Comparison of ENCODE assay signal across 17 mouse cellular contexts in genomic region chr17:29724610-29725009, GRCm38 (mm10). TPM values are rescaled to one million over a fixed set of nuclear protein-coding genes. Genes with fewer than 3 reads are reported as not detected.
A peak's percentile ranks its signal among the peaks of the same experiment; 100 is the strongest.
DNase-seq lines count a peak whose midpoint lies in the region; ATAC-seq and TF ChIP-seq lines count a peak whose summit lies in the region.
"Had no signal": no experiment of that assay in that cellular context is flagged by ENCODE, and none has a peak within 500 bp of the region (broad histone marks: within the 10 kb centered on the region; RNA-seq: fewer than 3 reads in every experiment).

No protein-coding gene starts in this region.

- H3K36me3 ChIP-seq in hindbrain, embryonic 14.5 days (replicated peaks; ENCODE audit: control insufficient read depth, insufficient read depth): no peaks in the 10 kb centered on the region
- no peaks in the 10 kb centered on the region for H3K36me3 ChIP-seq in hindbrain, embryonic 12.5 days
- no peaks in the 10 kb centered on the region for H3K36me3 ChIP-seq in forebrain, postnatal 0 days (ENCODE audit: insufficient read depth)
- H3K36me3 ChIP-seq: limb, embryonic 12.5 days had no signal

- peak; percentile 36 for DNase-seq in adrenal gland, postnatal 14 days
- no peak for DNase-seq in adrenal gland, postnatal 36 days
- DNase-seq in hindbrain, embryonic 14.5 days (ENCODE audit: low spot score): peak; percentile 46
- peak; percentile 82 for DNase-seq in MN1 (ENCODE audit: low spot score)
- no peak for DNase-seq in forebrain, postnatal 0 days
- no peak for DNase-seq in lung, postnatal 4 days
- no peak for DNase-seq in thymus, postnatal 0 days (ENCODE audit: low spot score)
- DNase-seq: cerebellum, adult 9-11 months; heart, adult 2 months; lung, postnatal 14 days; spleen, adult 18-20 months; thymus, postnatal 4 days had no signal

- TF ChIP-seq CTCF in forebrain, postnatal 0 days (IDR thresholded peaks at IDR 0.05; ENCODE audit: low read depth): no peak

- no peaks in the 10 kb centered on the region for H3K4me1 ChIP-seq in hindbrain, embryonic 14.5 days (replicated peaks; ENCODE audit: control insufficient read depth, insufficient read depth, low read length)
- H3K4me1 ChIP-seq in hindbrain, embryonic 12.5 days: no peaks in the 10 kb centered on the region
- H3K4me1 ChIP-seq in forebrain, postnatal 0 days (ENCODE audit: insufficient read depth): 0 out of 2 replicates have a peak, but pooled peaks cover 6% of the 10 kb centered on the region
- H3K4me1 ChIP-seq: limb, embryonic 12.5 days had no signal

- 58% methylated on average over 6 of the region's 6 CpGs for WGBS in hindbrain, embryonic 14.5 days
- 67% methylated on average over 6 of the region's 6 CpGs for WGBS in hindbrain, embryonic 12.5 days
- 49% methylated on average over 6 of the region's 6 CpGs for WGBS in forebrain, postnatal 0 days

- H3K27ac ChIP-seq in hindbrain, embryonic 14.5 days: no peak overlapping the region
- H3K27ac ChIP-seq in hindbrain, embryonic 12.5 days: no peak overlapping the region
- no peak overlapping the region for H3K27ac ChIP-seq in forebrain, postnatal 0 days (ENCODE audit: low read depth, low read length)
- H3K27ac ChIP-seq: heart, adult 2 months; limb, embryonic 12.5 days; liver, embryonic 14.5 days had no signal

- H3K4me3 ChIP-seq in hindbrain, embryonic 14.5 days (replicated peaks; ENCODE audit: low read length): no peak overlapping the region
- no peak overlapping the region for H3K4me3 ChIP-seq in hindbrain, embryonic 12.5 days
- no peak overlapping the region for H3K4me3 ChIP-seq in forebrain, postnatal 0 days (ENCODE audit: low read depth, low read length)
- H3K4me3 ChIP-seq: heart, adult 2 months; limb, embryonic 12.5 days had no signal

- no peak overlapping the region for H3K9ac ChIP-seq in hindbrain, embryonic 14.5 days
- H3K9ac ChIP-seq in hindbrain, embryonic 12.5 days: no peak overlapping the region
- H3K9ac ChIP-seq in forebrain, postnatal 0 days: no peak overlapping the region
- H3K9ac ChIP-seq: limb, embryonic 12.5 days; liver, embryonic 14.5 days had no signal

- no peak; the same call in 1 of the 2 replicates for ATAC-seq in hindbrain, embryonic 14.5 days (ENCODE audit: low FRiP score)
- no peak for ATAC-seq in hindbrain, embryonic 12.5 days (ENCODE audit: low FRiP score)
- peak; percentile 48; the same call in 1 of the 2 replicates for ATAC-seq in forebrain, postnatal 0 days
- ATAC-seq: inflammation-experienced regulatory T-cells, adult 6 months had no signal

- no peaks in the 10 kb centered on the region for H3K27me3 ChIP-seq in hindbrain, embryonic 14.5 days (ENCODE audit: control insufficient read depth, insufficient read depth, low read length)
- H3K27me3 ChIP-seq in hindbrain, embryonic 12.5 days: no peaks in the 10 kb centered on the region
- H3K27me3 ChIP-seq in forebrain, postnatal 0 days (ENCODE audit: insufficient read depth, low read length): no peaks in the 10 kb centered on the region
- H3K27me3 ChIP-seq: CH12.LX; limb, embryonic 12.5 days had no signal

- no peak overlapping the region for H3K4me2 ChIP-seq in hindbrain, embryonic 14.5 days (replicated peaks)
- H3K4me2 ChIP-seq in hindbrain, embryonic 12.5 days (replicated peaks): no peak overlapping the region
- H3K4me2 ChIP-seq in forebrain, postnatal 0 days (ENCODE audit: low read depth): no peak overlapping the region
- H3K4me2 ChIP-seq: limb, embryonic 12.5 days had no signal

- no peaks in the 10 kb centered on the region for H3K9me3 ChIP-seq in hindbrain, embryonic 14.5 days (ENCODE audit: control insufficient read depth, low read length)
- no peaks in the 10 kb centered on the region for H3K9me3 ChIP-seq in hindbrain, embryonic 12.5 days (replicated peaks)
- H3K9me3 ChIP-seq in forebrain, postnatal 0 days (ENCODE audit: low read length): no peaks in the 10 kb centered on the region
- H3K9me3 ChIP-seq: limb, embryonic 12.5 days had no signal

RNA-seq across cellular contexts. Expression of gene Ccdc167, which starts 7.8 kb away (rescaled TPM):
- total RNA-seq in adrenal gland, postnatal 14 days (2021): 12.7 and 13.9 TPM in 2 replicates
- 10 to 100 TPM in 1 of 2 experiments, 1 to 10 TPM in 1; 8.6 to 11.4 TPM for total RNA-seq in adrenal gland, postnatal 36 days (2021)
- 13.5 and 13.6 TPM in 2 replicates for polyA plus RNA-seq in hindbrain, embryonic 14.5 days (2014; fragmentation: Nextera tagmentation; extraction: Ambion mirVana)
- polyA plus RNA-seq in hindbrain, embryonic 12.5 days (2016; fragmentation: Nextera tagmentation; extraction: Ambion mirVana): 14.0 and 15.3 TPM in 2 replicates
- total RNA-seq in forebrain, postnatal 0 days (2014; rRNA removed): 7.7 and 8.8 TPM in 2 replicates
- polyA plus RNA-seq in forebrain, postnatal 0 days (2015; fragmentation: Nextera tagmentation; extraction: Ambion mirVana): 7.4 and 7.7 TPM in 2 replicates
- 9.2 and 10.8 TPM in 2 replicates for polyA plus RNA-seq in thymus, postnatal 0 days (2015; fragmentation: Nextera tagmentation; extraction: Ambion mirVana)

Comparison
In these comparisons a context has a peak if more than half of its experiments do, and no peak if none do; other contexts are left out.
1. DNase-seq: peak in adrenal gland, postnatal 14 days (single experiment), hindbrain, embryonic 14.5 days (single experiment) and MN1 (single experiment); none in adrenal gland, postnatal 36 days (0 of 2), forebrain, postnatal 0 days (single experiment), lung, postnatal 4 days (0 of 2) and thymus, postnatal 0 days (single experiment).